Mouse (Mus musculus) urinary bladder, postnatal 25 days (tissue): ENCODE measurements around the gene Eif4a3.
"Not testable (repeated sequence)": the region's sequence is repeated elsewhere in the genome, so short reads cannot be mapped to it uniquely, and the experiment has no call there.

ENCODE experiments used
- DNase-seq: peaks from one replicate; pipeline ENCODE4 v3.0.0; 2022; ENCODE audit warnings: low spot score

The Eif4a3 gene

GRCm38 (mm10) chr11:119245543-119245942 is 54.3 kb downstream of the Eif4a3 start:
- not testable (repeated sequence) for DNase-seq

DNA sequence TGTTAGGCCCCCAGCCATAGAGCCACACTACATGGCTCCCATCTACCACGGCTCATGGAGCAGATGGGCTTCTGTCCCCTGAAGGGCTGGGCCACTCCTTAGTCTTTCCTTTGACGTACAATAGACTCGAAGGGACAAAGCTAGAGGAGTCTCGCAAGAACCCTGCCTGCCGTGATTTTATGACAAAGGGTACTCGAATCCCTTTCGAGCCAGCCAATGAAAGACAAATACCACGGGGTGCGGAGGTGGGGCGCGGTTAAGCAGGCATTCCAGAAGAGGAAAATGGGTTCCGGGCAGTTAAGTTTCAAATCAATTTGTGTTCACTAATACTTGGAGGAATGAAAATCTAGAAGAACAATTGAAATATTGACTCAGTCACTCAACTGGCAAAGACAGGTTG is 60.4 kb downstream of the Eif4a3 start:
- no peak for DNase-seq
